Mouse (Mus musculus): ENCODE results near the gene Hmgn3.

GRCm38 (mm10) chr9:83117486-83117885 lies 29.0 kb downstream of the Hmgn3 start:
- no peak for TF ChIP-seq CTCF (IDR thresholded peaks at IDR 0.05; ENCODE audit: low read depth)
- TF ChIP-seq EP300 (optimal IDR thresholded peaks at IDR 0.05) = no peak
